Mouse (Mus musculus): ENCODE results near the gene Ctsm. TPM values are rescaled to one million over a fixed set of nuclear protein-coding genes. Genes with fewer than 3 reads are reported as not detected.

Ctsm gene
- not detected for polyA plus RNA-seq (2017; shearing (Covaris generic))

GRCm38 (mm10) chr13:61541631-61542030, at the start of gene Ctsm:
Gene Ctsm, minus strand, starts transcription at chr13:61541839.

GRCm38 (mm10) chr13:61570027-61570426, 28.4 kb upstream of the Ctsm start, which contains the start of gene Cts3:
Gene Cts3, minus strand, starts transcription at chr13:61570127.

GRCm38 (mm10) chr13:61568074-61568473, 26.4 kb upstream of the Ctsm start, which contains the start of gene Gm49352:
Gene Gm49352, minus strand, starts transcription at chr13:61568174.

Other genes with a start within 250 kb of the Ctsm start
- 0.24 TPM for gene Cts7, start 183.6 kb downstream of the Ctsm start, polyA plus RNA-seq (2017; shearing (Covaris generic))
- gene Gm49352, start 26.3 kb upstream of the Ctsm start, polyA plus RNA-seq (2017; shearing (Covaris generic)), result not detected
- gene Cts3, start 28.3 kb upstream of the Ctsm start, polyA plus RNA-seq (2017; shearing (Covaris generic)), result 0.51 TPM

Measured in effector memory CD4-positive, alpha-beta T cell, adult 7 months (primary cell).